Mouse (Mus musculus) retina, embryonic 14.5 days (tissue): ENCODE data around the gene Rap1b.
"Not testable (repeated sequence)": the region's sequence is repeated elsewhere in the genome, so short reads cannot be mapped to it uniquely, and the experiment has no call there.

ENCODE experiments used
- DNase-seq: peaks from one replicate; pipeline ENCODE4 v3.0.0-alpha.2; 2015; ENCODE audit warnings: low spot score

Gene Rap1b

GRCm38 (mm10) chr10:117845597-117846259 lies at the start of gene Rap1b:
Gene Rap1b (minus strand): TSS chr10:117846035.
- peak; percentile 95 for DNase-seq

DNA sequence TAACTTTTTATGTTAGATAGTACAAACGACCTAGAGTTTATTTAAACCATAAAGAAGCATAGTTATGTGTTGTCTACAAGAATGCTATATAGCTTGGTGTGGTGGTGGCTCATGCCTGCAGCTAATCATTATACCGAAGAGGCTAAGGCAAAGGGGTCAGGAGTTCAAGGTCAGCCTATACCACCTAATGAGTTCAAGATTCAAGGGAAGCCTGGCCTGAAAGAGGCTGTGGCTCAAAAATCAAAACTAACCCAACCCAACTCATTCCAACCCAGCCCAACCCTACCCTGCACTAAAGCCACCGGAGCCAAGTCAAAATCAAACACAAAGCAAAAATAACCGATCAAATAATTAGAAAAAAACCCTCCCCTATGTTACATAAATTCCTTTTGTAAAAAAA lies 49.4 kb upstream of the Rap1b start:
- DNase-seq = no peak

DNA sequence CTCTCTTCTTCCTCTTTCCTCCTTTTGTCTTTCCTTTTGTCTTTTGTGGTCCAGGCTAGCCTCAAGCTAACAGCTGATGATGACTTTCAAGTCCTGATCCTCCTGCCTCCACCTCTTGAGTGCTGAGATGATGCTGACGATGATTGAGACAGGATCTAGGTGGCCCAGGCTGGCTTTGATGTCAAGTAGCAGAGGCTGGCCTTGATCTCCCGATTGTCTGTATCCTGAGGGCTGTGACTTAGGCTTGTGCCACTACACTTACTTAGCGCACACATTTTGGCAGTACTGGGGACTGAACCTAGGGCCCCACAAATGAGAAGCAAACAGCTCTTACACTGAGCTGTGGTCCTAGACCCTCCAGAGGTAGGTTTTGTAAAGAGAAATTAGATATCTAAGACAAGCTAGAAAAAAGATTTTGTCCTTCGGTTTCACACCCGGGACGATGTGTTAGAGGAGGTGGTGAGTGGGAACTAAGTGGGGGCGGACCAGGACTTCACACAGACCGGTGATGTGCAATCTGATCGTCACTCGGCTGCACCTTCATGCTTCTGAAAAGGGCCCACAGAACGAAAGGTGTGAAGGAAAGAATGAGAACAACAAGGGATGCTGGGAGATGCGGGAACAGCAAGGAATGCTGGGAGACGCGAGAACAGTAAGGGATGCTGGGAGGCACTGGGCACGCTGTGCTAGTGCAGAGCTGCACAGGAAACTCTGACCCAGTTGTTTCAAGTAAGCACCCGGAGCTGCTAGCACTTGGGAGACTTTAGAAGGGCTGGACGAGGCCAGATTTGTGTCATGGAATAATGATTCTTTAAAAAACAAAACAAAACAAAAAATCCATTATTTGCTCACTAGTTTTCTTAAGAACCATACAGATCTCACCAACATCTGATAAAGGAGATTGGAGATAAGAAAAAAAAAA lies 48.5 kb upstream of the Rap1b start:
- DNase-seq = no peak

- DNase-seq = not testable (repeated sequence)
Measured at GRCm38 (mm10) chr10:117893128-117893527, 47.3 kb upstream of the Rap1b start.

DNA sequence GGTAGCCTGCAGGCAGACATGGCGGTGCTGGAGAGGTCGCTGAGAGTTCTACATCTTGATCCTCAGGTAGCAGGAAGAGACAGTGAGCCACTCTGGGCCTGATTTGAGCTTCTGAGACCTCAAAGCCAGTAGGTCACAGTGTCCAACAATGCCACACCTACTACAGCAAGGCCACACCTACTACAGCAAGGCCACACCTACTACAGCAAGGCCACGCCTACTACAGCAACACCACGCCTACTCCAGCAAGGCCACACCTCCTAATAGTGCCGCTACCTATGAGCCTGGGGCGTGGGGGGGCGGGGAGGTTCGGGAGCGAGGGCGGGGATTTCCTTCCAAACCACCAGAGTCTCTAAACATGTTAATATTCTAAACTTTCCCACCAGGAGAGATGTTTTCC lies 45.5 kb upstream of the Rap1b start:
- DNase-seq = no peak

GRCm38 (mm10) chr10:117888822-117889221 lies 43.0 kb upstream of the Rap1b start:
- no peak for DNase-seq

GRCm38 (mm10) chr10:117885358-117885757 lies 39.5 kb upstream of the Rap1b start:
- no peak for DNase-seq

GRCm38 (mm10) chr10:117884760-117885159 lies 38.9 kb upstream of the Rap1b start:
- DNase-seq = no peak

GRCm38 (mm10) chr10:117883438-117883837 lies 37.6 kb upstream of the Rap1b start:
- DNase-seq = no peak

- DNase-seq = no peak
Measured at GRCm38 (mm10) chr10:117878628-117879027, 32.8 kb upstream of the Rap1b start.

GRCm38 (mm10) chr10:117876801-117877200 lies 31.0 kb upstream of the Rap1b start:
- DNase-seq = no peak

- no peak for DNase-seq
Measured at GRCm38 (mm10) chr10:117876400-117876799, 30.6 kb upstream of the Rap1b start.

GRCm38 (mm10) chr10:117874936-117875335 lies 29.1 kb upstream of the Rap1b start:
- no peak for DNase-seq

- DNase-seq = no peak
Measured at GRCm38 (mm10) chr10:117873952-117874351, 28.1 kb upstream of the Rap1b start.

- no peak for DNase-seq
Measured at GRCm38 (mm10) chr10:117872468-117872867, 26.6 kb upstream of the Rap1b start.

- DNase-seq = no peak
Measured at GRCm38 (mm10) chr10:117867301-117867700, 21.5 kb upstream of the Rap1b start.

DNA sequence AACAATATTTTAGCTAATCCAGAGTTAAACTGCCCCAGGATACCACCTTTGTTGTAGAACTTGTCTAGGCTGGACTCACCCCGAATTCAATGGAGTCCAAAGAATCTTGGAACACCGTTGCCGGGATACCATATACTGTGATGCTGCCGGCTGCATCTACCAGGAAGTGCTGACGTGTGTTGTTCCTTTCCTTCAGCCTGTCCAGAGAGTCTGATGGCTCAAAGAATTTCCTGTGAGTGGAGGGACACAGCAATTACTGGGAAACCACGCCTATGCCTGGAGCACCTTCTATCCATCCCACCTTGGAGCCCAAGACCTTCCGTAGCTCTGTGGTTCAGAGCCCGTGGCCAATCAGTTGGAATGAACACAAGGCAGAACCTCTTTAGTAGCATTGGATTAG lies 20.8 kb upstream of the Rap1b start:
- DNase-seq = no peak

DNA sequence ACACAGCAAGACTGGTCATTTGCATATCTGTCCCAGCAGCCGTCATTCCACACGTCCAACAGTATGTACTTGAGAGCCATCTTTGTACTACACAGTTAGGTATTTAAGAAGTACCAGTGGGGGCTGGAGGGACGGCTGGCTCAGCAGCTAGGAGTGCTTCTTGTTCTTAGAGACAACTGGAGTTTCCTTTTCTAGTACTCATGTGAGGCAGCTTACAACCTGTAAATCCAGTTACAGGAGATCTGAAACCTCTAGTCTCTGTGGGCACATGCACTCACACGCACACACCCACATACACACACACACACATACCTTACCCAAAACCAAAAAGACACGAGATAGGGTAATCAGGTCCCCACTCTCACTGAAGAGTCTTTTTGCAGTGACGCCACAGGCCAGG lies 18.9 kb upstream of the Rap1b start:
- DNase-seq = no peak

GRCm38 (mm10) chr10:117864251-117864650 lies 18.4 kb upstream of the Rap1b start:
- no peak for DNase-seq

DNA sequence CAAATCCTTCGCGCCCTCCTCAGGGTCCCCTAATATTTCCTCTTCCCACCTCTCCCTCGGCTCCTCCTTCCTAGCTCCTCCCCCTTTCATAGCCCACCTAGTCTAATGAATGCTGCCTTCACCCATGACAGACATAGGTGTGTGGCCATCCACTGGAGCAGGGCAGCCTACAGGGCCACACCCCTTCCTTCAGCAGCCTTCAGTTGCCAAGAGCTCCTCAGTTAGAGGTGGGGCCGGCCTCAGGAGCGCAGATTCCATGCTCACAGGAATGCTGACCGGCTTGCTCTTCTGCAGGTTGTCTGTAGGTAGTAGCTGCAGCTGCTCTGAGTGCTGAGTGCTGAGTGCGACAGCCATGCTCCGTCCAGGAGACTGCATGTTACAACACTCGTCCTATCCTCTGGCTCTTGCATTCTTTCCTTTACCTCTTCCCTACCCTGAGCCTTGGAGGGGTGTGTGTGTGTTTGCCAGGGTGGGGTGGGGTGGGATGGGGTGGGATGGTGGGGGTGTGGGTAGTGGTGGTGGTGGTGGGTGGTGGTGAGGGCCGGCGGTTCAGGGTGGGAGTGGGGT lies 16.3 kb upstream of the Rap1b start:
- no peak for DNase-seq

GRCm38 (mm10) chr10:117860958-117861357 lies 15.1 kb upstream of the Rap1b start:
- no peak for DNase-seq

DNA sequence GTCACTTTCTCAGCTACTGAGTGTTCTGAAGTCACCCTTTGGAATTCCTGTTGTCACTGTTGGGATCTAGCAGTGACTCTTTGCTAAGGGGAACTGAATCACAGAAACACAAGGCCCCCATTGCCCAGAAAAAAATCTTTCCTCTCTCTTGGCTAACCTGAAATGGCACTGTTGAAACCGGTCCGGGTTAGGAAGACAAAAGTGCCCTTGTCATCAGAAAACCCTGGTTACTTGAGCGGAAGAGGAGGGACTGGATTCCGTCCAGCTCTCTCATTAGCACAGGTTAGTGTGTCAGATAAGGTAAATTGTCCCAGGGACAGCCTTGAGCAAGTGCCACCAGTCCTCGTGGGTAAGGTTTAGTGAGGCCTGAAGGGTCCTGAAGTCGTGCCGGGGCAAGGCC lies 14.5 kb upstream of the Rap1b start:
- DNase-seq = no peak

DNA sequence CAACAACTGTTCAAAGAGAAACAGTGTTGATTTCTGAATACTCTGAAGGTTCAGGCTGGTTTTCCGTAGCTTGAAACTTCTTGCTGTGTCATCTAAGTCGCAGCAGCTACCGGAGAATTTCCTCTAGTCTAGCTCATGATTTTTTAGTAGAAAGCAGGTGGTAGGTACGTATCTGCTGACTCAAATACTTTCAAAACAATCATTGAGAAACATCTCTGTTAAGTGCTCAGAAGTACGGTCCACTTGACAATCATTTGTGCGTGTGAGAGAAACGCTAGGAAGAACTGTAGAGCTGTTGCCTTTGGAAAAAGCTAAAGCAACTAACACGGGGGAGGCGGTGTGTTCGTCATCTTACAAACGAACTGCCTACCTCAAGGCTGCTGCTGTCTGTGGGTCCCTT lies 14.0 kb upstream of the Rap1b start:
- no peak for DNase-seq
